Mouse (Mus musculus) lung, postnatal 0 days (tissue): Measurements from ENCODE around the gene Kcnip3.

Experiments used
- CTCF ChIP-seq: IDR thresholded peaks from 2 replicates; pipeline ENCODE4 v1.5.1; 2016; ENCODE audit warnings: antibody characterized with exemption, mild to moderate bottlenecking
- EP300 ChIP-seq: IDR thresholded peaks from 2 replicates; pipeline ENCODE4 v1.6.1; 2016; ENCODE audit warnings: antibody characterized with exemption, mild to moderate bottlenecking, control low read depth

GRCm38 (mm10) chr2:127479763-127480162 is 42.1 kb downstream of the Kcnip3 start:
- no peak for TF ChIP-seq EP300
- TF ChIP-seq CTCF, result no peak
